Mouse (Mus musculus): ENCODE data around the gene Timm8a2.

Timm8a2 gene

GRCm38 (mm10) chr14:122034451-122034850, at the start of gene Timm8a2:
TSS of gene Timm8a2 (plus strand) at chr14:122034674.
- no peak for DNase-seq (ENCODE audit: low read depth)

DNA sequence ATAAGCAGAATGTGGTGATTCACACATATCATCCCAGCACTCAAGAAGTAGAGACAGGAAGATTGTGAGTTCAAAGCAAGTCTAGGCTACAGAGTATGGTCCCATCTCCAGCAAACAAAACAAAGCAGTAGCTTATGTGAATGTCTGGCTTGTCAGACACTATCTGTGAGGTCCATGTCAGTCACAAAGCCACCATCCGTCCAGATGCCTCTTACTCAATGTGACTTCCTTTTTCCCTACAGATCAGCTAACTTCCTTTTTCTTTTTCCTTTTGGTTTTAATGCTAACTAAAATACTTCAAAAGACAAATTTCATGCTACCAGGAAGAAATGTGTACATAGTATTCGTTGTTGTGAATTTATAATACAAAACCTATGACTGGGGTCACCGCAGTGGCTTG, 49.0 kb upstream of the Timm8a2 start:
- no peak for DNase-seq (ENCODE audit: low read depth)

DNA sequence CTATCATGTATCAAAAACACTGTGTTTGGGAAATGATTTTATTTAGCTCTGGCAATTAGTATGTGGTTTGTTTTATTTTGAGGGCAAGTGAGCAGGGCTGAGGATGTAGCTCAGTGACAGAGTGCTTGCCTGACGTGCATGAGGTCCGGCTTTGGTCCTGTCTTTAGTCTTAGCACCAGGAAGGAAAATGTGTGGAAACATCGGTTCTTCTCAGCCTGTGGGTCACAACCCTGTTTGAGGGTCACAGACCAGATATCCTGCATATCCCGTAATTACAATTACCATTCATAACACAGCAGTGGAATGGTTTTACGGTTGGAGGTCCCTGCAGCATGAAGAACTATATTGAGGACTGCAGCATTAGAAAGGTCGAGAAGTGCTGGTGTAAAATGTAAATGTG, 48.4 kb upstream of the Timm8a2 start:
- DNase-seq (ENCODE audit: low read depth) = no peak

DNA sequence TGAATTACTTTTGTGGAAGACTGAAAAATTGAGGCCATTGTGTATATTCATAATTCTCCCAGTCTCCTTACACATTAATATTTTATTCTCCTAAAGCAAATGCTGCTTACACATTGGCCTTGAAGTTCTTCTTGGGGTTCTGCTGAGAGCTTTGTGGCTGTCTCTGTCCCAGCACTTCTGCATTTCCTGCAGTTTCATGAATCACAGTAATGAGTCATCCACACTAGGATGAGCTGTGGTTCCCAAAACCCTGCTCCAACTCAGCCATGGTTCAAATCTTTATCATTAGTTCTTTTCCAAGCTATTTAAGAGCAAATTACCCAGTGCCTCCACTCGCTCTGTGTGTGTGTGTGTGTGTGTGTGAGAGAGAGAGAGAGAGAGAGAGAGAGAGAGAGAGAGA, 47.2 kb upstream of the Timm8a2 start:
- DNase-seq (ENCODE audit: low read depth) = no peak

- DNase-seq (ENCODE audit: low read depth) = no peak
Observed at GRCm38 (mm10) chr14:121987691-121988090, 46.8 kb upstream of the Timm8a2 start.

- DNase-seq (ENCODE audit: low read depth) = no peak
Observed at GRCm38 (mm10) chr14:121989331-121989730, 45.1 kb upstream of the Timm8a2 start.

GRCm38 (mm10) chr14:121989869-121990268, 44.6 kb upstream of the Timm8a2 start:
- DNase-seq (ENCODE audit: low read depth) = no peak

DNA sequence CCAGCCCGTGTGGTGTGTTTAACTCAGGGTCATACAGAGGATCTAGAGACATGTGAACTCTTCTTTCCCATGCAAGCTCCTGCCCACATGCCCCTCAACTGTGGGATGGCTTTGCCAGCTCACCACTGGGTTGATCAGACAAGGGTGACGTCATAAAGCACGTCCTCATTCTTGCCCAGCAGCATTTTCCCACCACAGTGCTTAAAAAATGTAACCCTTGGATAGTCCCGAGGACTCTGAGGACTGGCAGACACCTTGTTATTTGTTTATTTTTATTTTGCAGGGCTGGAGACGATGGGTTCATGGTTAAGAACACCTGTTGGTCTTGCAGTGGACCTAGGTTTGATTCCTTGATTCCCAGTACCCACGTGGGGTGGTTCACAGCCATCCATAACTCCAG, 43.6 kb upstream of the Timm8a2 start:
- no peak for DNase-seq (ENCODE audit: low read depth)

GRCm38 (mm10) chr14:121991921-121992320, 42.6 kb upstream of the Timm8a2 start:
- no peak for DNase-seq (ENCODE audit: low read depth)

DNA sequence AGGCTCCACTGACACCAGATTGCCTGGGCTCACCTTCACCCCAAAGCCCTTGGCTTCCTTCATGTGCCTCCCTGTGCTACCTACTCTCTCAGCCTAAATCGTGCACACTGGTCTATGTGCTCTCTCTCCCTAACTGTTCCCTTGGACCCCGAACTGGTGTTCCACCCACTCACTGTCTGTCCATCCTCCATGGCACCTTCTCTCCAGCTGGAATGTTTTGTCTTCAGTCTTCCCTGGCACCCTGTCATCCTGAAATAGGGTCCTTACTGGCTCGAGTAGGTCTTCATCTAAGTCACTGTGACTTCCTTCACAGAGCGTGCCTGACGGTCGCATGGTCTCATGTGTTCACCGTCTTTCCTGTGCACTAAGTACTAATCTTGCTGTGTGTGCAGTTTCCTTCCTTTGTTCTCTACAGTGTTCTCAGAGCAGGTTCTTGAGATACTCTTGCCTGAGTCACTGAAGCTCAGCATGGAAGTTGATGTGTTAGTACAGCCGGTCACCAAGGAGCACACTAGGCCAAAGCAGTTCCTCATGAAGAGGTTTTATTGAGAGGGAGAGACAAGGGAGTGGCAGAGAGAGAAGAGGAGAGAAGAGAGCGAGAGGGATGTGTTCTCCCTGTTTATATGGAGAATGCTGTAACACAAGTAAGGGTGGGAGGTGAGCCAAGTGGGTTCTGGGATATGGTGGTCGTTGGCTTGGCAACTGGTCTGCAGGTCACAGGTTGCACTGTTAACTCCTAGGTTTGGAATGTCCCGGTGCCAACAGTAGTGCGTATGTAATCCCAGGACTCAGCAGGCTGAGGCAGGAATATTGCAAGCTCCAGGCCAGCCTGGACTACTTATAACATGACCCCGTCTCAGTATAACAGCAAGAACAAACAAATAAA, 41.8 kb upstream of the Timm8a2 start:
- DNase-seq (ENCODE audit: low read depth) = no peak

DNA sequence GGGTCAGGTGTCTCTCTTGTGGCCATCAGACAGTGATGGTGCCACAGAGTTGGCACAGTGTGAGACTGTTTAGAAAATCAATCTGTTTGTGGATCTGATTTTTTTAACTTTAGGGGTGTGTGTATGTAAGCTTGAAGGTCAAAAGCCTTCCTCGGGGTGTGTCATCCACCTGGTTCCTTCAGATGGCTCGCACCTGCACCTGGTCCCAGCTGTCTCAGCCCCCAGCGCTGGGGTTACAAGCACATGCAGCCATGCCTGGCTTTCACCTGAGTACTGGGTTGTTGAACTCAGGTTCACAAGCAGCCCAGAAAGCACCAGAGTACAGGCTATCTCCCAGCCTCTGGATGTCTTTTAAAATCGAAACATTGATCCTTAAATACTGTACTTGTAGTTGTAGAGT, 40.9 kb upstream of the Timm8a2 start:
- no peak for DNase-seq (ENCODE audit: low read depth)

DNA sequence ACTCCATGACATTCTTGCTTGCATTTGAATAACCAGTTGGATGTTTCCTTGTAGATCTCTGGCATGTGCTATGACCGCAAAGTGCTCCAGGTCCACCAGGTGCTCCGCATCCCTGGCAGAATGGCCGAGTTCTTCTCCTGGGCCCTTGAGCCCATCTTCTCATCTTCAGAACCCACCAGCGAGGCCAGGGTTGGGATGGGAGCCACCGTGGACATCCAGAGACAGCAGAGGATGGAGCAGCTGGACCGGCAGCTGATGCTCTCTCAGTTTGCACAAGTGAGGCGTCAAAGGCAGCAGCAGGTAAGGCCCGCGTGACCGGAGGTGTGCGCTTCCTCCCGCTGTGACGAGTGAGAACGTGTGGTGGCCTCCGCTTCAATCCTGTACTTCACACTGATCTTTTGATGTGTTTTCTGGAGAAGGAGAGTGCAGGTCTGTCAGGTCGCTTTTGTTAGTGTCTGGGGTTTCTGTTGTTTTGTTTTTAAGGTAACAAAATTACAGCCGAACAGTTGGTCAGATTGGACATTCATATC, 40.2 kb upstream of the Timm8a2 start:
- DNase-seq (ENCODE audit: low read depth) = no peak

GRCm38 (mm10) chr14:121994846-121995556, 39.5 kb upstream of the Timm8a2 start:
- DNase-seq (ENCODE audit: low read depth) = no peak

GRCm38 (mm10) chr14:121995557-121995870, 39.0 kb upstream of the Timm8a2 start:
- DNase-seq (ENCODE audit: low read depth) = no peak

GRCm38 (mm10) chr14:121996786-121997185, 37.7 kb upstream of the Timm8a2 start:
- no peak for DNase-seq (ENCODE audit: low read depth)

DNA sequence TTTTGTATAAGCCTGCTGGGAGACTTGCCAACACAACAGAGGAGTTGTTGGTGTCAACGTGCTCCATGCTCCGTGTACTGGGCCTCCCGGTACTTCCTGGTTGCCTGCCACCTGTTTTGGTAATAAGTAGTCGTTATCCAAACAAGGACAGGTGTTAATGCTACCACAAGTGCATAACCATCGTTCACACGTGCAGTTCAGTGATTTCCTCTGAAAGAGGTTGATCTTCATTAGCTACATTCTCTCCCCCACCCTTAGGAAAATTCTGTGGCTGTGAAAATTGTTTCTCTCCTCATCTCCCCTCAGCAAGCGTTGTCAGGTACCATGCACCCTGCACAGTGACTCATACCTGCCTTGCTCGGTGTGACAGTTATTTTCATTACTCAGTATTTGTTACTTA, 35.0 kb upstream of the Timm8a2 start:
- DNase-seq (ENCODE audit: low read depth) = no peak

GRCm38 (mm10) chr14:122000346-122001105, 33.9 kb upstream of the Timm8a2 start:
- no peak for DNase-seq (ENCODE audit: low read depth)

DNA sequence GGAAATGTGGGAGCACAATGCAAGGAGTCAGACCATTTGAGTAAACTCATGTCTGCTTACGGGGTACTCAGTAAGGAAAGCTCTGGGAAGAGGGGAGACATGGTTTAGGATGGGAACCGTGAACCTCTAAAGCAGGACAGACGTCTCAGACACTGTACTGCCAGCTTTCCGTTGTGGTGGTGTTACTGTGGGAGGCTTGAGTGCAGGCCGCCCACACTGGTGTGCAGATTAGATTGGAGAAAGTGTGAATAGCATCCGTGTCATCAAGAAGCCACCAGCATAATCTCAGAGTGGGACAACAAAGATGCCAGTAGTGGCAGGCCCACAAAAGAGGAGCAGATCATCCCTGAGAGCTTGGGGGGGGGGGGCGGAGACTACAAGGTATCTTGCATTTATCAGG, 32.2 kb upstream of the Timm8a2 start:
- no peak for DNase-seq (ENCODE audit: low read depth)

GRCm38 (mm10) chr14:122003812-122004211, 30.7 kb upstream of the Timm8a2 start:
- DNase-seq (ENCODE audit: low read depth) = no peak

- no peak for DNase-seq (ENCODE audit: low read depth)
Observed at GRCm38 (mm10) chr14:122008261-122008660, 26.2 kb upstream of the Timm8a2 start.

DNA sequence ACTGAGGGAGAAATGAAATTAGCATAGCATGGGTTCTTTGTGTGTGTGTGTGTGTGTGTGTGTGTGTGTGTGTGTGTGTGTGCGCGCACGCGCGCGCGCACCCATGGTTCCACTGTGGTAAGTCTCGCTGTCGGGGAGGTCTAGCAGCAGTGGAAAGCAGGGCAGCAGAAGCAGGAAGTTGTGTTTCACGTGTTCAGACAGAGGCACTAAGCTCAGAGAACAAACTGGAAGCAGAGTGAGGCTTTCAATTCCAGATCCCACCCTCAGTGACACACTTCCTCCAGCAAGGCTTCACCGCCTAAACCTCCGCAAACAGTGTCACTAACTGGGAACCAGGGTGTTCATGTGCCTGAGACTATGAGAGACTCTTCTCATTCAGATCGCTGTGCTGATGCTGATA, 25.0 kb upstream of the Timm8a2 start:
- no peak for DNase-seq (ENCODE audit: low read depth)

- no peak for DNase-seq (ENCODE audit: low read depth)
Observed at GRCm38 (mm10) chr14:122010301-122010700, 24.2 kb upstream of the Timm8a2 start.

- DNase-seq (ENCODE audit: low read depth) = no peak
Observed at GRCm38 (mm10) chr14:122011768-122012167, 22.7 kb upstream of the Timm8a2 start.
